Mouse (Mus musculus) stomach, postnatal 0 days (tissue): Measurements from ENCODE around the gene Kctd3. TPM values are rescaled to one million over a fixed set of nuclear protein-coding genes. Genes with fewer than 3 reads are reported as not detected.
A peak's percentile ranks its signal among the peaks of the same experiment; 100 is the strongest.

ENCODE experiments used
- ATAC-seq: fragments of 200-750 bp; cut with Nextera tagmentation; 2 replicates; pipeline ENCODE4 v1.8.0; 2017; ENCODE audit not compliant: low FRiP score, low TSS enrichment
- DNase-seq: peaks from one replicate; pipeline ENCODE4 v3.0.0-alpha.2; 2016; ENCODE audit warnings: low spot score
- H3K27ac ChIP-seq: fragments of 300-500 bp; sonication (generic); replicated peaks from 2 replicates; pipeline ENCODE4 v1.5.1; 2014; ENCODE audit warnings: mild to moderate bottlenecking, control low read depth
- H3K27me3 ChIP-seq: fragments of 300-500 bp; sonication (generic); 2 replicates; pipeline ENCODE4 v1.6.1; 2014; ENCODE audit warnings: low read length; ENCODE audit not compliant: control insufficient read depth, insufficient read depth
- H3K36me3 ChIP-seq: fragments of 300-500 bp; sonication (generic); 2 replicates; pipeline ENCODE4 v1.6.1; 2014; ENCODE audit warnings: low read length, mixed read lengths; ENCODE audit not compliant: control insufficient read depth, insufficient read depth
- H3K4me1 ChIP-seq: fragments of 300-500 bp; sonication (generic); replicated peaks from 2 replicates; pipeline ENCODE4 v1.6.1; 2014; ENCODE audit warnings: antibody characterized with exemption; ENCODE audit not compliant: control insufficient read depth, insufficient read depth
- H3K4me2 ChIP-seq: fragments of 300-500 bp; sonication (generic); replicated peaks from 2 replicates; pipeline ENCODE4 v1.6.1; 2014; ENCODE audit warnings: low read depth, mild to moderate bottlenecking, control low read depth, moderate library complexity
- H3K4me3 ChIP-seq: fragments of 300-500 bp; sonication (generic); 2 replicates; pipeline ENCODE4 v1.5.1; 2014; ENCODE audit warnings: low read depth, low read length, control low read depth
- H3K9ac ChIP-seq: fragments of 300-500 bp; sonication (generic); 2 replicates; pipeline ENCODE4 v1.6.1; 2014; ENCODE audit warnings: mild to moderate bottlenecking, low read length, control low read depth, mixed read lengths
- H3K9me3 ChIP-seq: fragments of 300-500 bp; sonication (generic); 2 replicates; pipeline ENCODE4 v1.6.1; 2016; ENCODE audit warnings: low read length; ENCODE audit not compliant: control insufficient read depth
- CTCF ChIP-seq: IDR thresholded peaks from 2 replicates; pipeline ENCODE4 v1.5.1; 2016; ENCODE audit warnings: antibody characterized with exemption, low read depth, mild to moderate bottlenecking, moderate library complexity
- EP300 ChIP-seq: optimal IDR thresholded peaks from 2 replicates; pipeline ENCODE3; 2016; ENCODE audit warnings: antibody characterized with exemption
- WGBS: fragments of 180-500 bp; shearing (Covaris S2); extraction: QIAGEN DNeasy Blood & Tissue Kit; methylation state at CpG from one replicate; pipeline ENCODE4 v1.1.7; 2014; 5-methylcytosine and 5-hydroxymethylcytosine counted together
- polyA plus RNA-seq: library from polyadenylated mRNA; unstranded; fragments of >200 nt; fragmentation: Nextera tagmentation; extraction: Ambion mirVana; gene quantifications from 2 replicates; pipeline ENCODE4 v1.2.1, GENCODE M21; 2015

Kctd3 gene
- polyA plus RNA-seq = 13.6 and 16.0 TPM in 2 replicates

- ATAC-seq (peak; percentile 84), DNase-seq (peak; percentile 96)
- peak within 1 kb of the TSS; percentile 98 for H3K4me3 ChIP-seq
- H3K9me3 ChIP-seq = no peaks in the 10 kb centered on the region
- WGBS = under 1% methylated on average over 73 of the region's 74 CpGs
- TF ChIP-seq EP300 (no peak), CTCF (no peak)
- H3K27me3 ChIP-seq = no peaks in the 10 kb centered on the region
- H3K9ac ChIP-seq = peak within 1 kb of the TSS; percentile 96
- H3K27ac ChIP-seq = peak within 1 kb of the TSS; percentile 83
- peak within 1 kb of the TSS; percentile 98 for H3K4me2 ChIP-seq
- H3K36me3 ChIP-seq = no peaks in the 10 kb centered on the region
- H3K4me1 ChIP-seq = no peaks in the 10 kb centered on the region; the same call in 1 of the 2 replicates
Measured at GRCm38 (mm10) chr1:189007239-189007979, at the start of gene Kctd3. Kctd3 (minus strand) TSS chr1:189007841.

DNA sequence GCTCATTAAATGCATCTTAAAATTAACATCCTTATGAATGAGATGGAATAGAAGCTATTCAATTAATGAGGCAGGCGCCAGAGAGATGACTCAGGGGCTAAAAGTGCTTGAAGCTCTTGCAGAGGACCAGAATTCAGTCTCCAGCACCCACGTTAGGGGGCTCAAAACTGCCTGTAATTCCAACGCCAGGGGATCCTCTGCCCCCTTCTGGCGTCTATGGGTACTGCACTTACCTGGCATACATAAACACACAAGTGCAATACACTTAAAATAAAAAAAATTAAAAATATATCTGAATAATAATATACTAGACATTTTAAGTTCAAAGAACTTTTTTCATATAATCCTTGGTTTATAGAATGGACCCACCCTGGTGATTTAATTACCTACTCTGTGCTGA lies 49.8 kb upstream of the Kctd3 start:
- H3K9me3 ChIP-seq = no peaks in the 10 kb centered on the region
- H3K36me3 ChIP-seq = no peaks in the 10 kb centered on the region
- H3K9ac ChIP-seq = no peak overlapping the region
- H3K27ac ChIP-seq = no peak overlapping the region
- H3K4me3 ChIP-seq = no peak overlapping the region
- DNase-seq = no peak
- no peaks in the 10 kb centered on the region for H3K4me1 ChIP-seq
- 66% methylated on average over 4 of the region's 4 CpGs for WGBS
- no peak overlapping the region for H3K4me2 ChIP-seq
- no peak for ATAC-seq
- no peaks in the 10 kb centered on the region for H3K27me3 ChIP-seq
- TF ChIP-seq EP300 (no peak), CTCF (peak; percentile 35)

GRCm38 (mm10) chr1:189055933-189056332 lies 48.3 kb upstream of the Kctd3 start:
- TF ChIP-seq EP300 = no peak
- TF ChIP-seq CTCF = no peak
- H3K4me1 ChIP-seq = no peaks in the 10 kb centered on the region
- no peaks in the 10 kb centered on the region for H3K9me3 ChIP-seq
- no peaks in the 10 kb centered on the region for H3K27me3 ChIP-seq
- H3K9ac ChIP-seq = no peak overlapping the region
- 22% methylated on average over 2 of the region's 2 CpGs for WGBS
- no peaks in the 10 kb centered on the region for H3K36me3 ChIP-seq
- no peak overlapping the region for H3K4me3 ChIP-seq
- ATAC-seq = no peak
- no peak overlapping the region for H3K27ac ChIP-seq
- no peak overlapping the region for H3K4me2 ChIP-seq
- DNase-seq = no peak

GRCm38 (mm10) chr1:189054941-189055551 lies 47.4 kb upstream of the Kctd3 start:
- no peaks in the 10 kb centered on the region for H3K36me3 ChIP-seq
- no peak overlapping the region for H3K4me3 ChIP-seq
- no peaks in the 10 kb centered on the region for H3K4me1 ChIP-seq
- no peak for TF ChIP-seq EP300
- TF ChIP-seq CTCF = no peak
- H3K27me3 ChIP-seq = no peaks in the 10 kb centered on the region
- no peak overlapping the region for H3K4me2 ChIP-seq
- H3K9me3 ChIP-seq = no peaks in the 10 kb centered on the region
- H3K27ac ChIP-seq = no peak overlapping the region
- no peak for DNase-seq
- 75% methylated on average over 8 of the region's 8 CpGs for WGBS
- ATAC-seq = no peak
- H3K9ac ChIP-seq = no peak overlapping the region

DNA sequence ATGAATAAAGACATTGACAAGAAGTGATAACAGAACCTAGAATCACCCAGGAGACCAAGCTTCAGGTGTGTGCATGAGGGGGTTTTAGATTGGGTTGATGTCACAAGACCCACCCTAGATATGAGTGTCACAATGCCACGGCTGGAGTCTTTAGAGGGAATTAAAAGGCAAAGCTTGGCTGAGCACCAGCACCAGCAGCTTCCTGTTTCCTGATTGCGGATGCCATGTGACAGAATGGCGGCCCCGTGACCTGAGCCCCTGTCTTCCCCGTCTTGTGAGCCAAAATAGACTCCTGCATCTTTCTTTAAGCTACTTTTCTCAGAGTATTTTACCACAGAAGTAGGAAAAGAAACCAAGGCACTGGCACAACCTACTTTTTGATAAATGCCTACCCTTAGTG lies 46.5 kb upstream of the Kctd3 start:
- DNase-seq (no peak), ATAC-seq (no peak)
- no peak for TF ChIP-seq CTCF
- TF ChIP-seq EP300 = no peak
- no peaks in the 10 kb centered on the region for H3K36me3 ChIP-seq
- H3K9me3 ChIP-seq = no peaks in the 10 kb centered on the region
- no peak overlapping the region for H3K27ac ChIP-seq
- H3K4me1 ChIP-seq = no peaks in the 10 kb centered on the region
- H3K4me3 ChIP-seq = no peak overlapping the region
- 71% methylated on average over 5 of the region's 5 CpGs for WGBS
- no peak overlapping the region for H3K4me2 ChIP-seq
- H3K9ac ChIP-seq = no peak overlapping the region
- no peaks in the 10 kb centered on the region for H3K27me3 ChIP-seq

DNA sequence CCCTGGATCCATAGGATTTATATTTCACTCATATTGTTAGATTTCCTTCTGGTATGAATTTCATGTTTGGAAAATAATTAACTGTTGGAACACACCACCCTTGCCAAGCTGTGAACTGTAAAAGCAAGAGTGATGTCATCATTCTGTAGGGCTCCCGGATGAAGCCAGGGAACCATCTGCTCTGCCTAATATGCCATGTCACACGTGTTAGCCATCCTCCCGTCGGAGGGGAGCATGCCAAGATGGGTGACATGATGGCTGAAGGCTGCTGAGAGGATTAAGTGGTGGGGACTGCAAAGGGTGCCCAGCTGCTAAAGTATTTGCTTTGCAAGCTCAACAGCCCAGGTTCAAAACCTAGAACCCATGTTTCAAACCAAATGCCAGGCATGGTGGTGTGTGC lies 44.5 kb upstream of the Kctd3 start:
- Histone ChIP-seq H3K4me1 (no peaks in the 10 kb centered on the region), H3K36me3 (no peaks in the 10 kb centered on the region), H3K27ac (no peak overlapping the region), H3K27me3 (no peaks in the 10 kb centered on the region), H3K9ac (no peak overlapping the region), H3K4me2 (no peak overlapping the region), H3K4me3 (no peak overlapping the region), H3K9me3 (no peaks in the 10 kb centered on the region)
- WGBS = 80% methylated on average over 4 of the region's 4 CpGs
- no peak for DNase-seq
- no peak for ATAC-seq
- no peak for TF ChIP-seq CTCF
- no peak for TF ChIP-seq EP300
